In the genomic region with DNA sequence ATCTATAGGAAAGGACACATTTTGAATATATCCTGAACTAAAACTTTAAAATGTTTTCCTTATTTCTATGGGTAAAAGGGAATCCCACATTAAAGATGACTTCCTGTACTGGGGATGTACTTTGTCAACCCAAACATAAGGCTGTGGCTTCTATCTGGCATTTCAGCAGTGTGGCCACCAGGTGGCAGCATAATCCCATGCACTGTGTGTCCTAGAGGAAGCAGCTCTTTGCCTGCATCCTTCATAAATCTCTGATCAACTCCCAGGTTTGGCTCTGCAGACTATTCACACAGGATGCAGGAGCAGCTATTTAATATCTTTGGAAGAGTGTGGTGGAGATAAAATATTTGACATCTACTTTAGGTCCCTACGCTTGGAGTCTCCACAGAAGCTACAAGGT, we compare ENCODE assay signal across 8 mouse cellular contexts. TPM values are rescaled to one million over a fixed set of nuclear protein-coding genes. Genes with fewer than 3 reads are reported as not detected.
DNase-seq lines count a peak whose midpoint lies in the region; ATAC-seq and TF ChIP-seq lines count a peak whose summit lies in the region.

No protein-coding gene starts in this region.

- TF ChIP-seq CTCF in thymus, adult 2 months (IDR thresholded peaks at IDR 0.05; ENCODE audit: borderline replicate concordance, control insufficient read depth, extremely low read depth, insufficient read depth, low read length, poor library complexity): no peak
- peak; percentile 61; the same call in 1 of the 2 replicates for TF ChIP-seq CTCF in testis, adult 2 months (IDR thresholded peaks at IDR 0.05; ENCODE audit: control insufficient read depth, insufficient read depth, insufficient replicate concordance, low read depth, low read length)

- H3K9me3 ChIP-seq in limb, embryonic 12.5 days: no peaks in the 10 kb centered on the region

- H3K27ac ChIP-seq in thymus, adult 2 months (ENCODE audit: control insufficient read depth, insufficient read depth, low read length): no peak overlapping the region
- H3K27ac ChIP-seq in limb, embryonic 12.5 days: no peak overlapping the region
- H3K27ac ChIP-seq in testis, adult 2 months (ENCODE audit: control insufficient read depth, insufficient read depth, low read depth, low read length): no peak overlapping the region

- peak; percentile 15 for DNase-seq in thymus, adult 2 months
- no peak for DNase-seq in thymus, adult 18-20 months
- DNase-seq in cerebellum, postnatal 4 days (ENCODE audit: low spot score in 2 of 2): peak; percentile 22 to 71
- DNase-seq in gastrocnemius, postnatal 10 days: peak; percentile 65
- DNase-seq in kidney, adult 8-10 months: peak; percentile 38 to 58
- DNase-seq in neural tube, embryonic 10.5 days (ENCODE audit: extremely low spot score, low spot score): peak; percentile 45

- no peak for TF ChIP-seq POLR2A in thymus, adult 2 months (IDR thresholded peaks at IDR 0.05; ENCODE audit: control insufficient read depth, extremely low read depth, insufficient read depth, low read length, poor library complexity)
- no peak for TF ChIP-seq POLR2A in testis, adult 2 months (IDR thresholded peaks at IDR 0.05; ENCODE audit: control insufficient read depth, low read depth, low read length)

- WGBS in thymus, adult 2 months: 92% methylated on average over 1 of the region's 1 CpGs
- 95% methylated on average over 1 of the region's 1 CpGs for WGBS in limb, embryonic 12.5 days

- no peak overlapping the region for H3K9ac ChIP-seq in limb, embryonic 12.5 days (replicated peaks)

- H3K36me3 ChIP-seq in thymus, adult 2 months (ENCODE audit: control insufficient read depth, insufficient read depth, low read length): no peaks in the 10 kb centered on the region
- H3K36me3 ChIP-seq in limb, embryonic 12.5 days: no peaks in the 10 kb centered on the region
- H3K36me3 ChIP-seq in testis, adult 2 months (ENCODE audit: control insufficient read depth, insufficient read depth, low read length): no peaks in the 10 kb centered on the region

- H3K4me2 ChIP-seq in limb, embryonic 12.5 days: no peak overlapping the region

- ATAC-seq in limb, embryonic 12.5 days (ENCODE audit: insufficient number of reproducible peaks, insufficient read depth, low FRiP score, low TSS enrichment, low read depth): peak; percentile 47; the same call in 1 of the 2 replicates

- H3K4me3 ChIP-seq in thymus, adult 2 months (ENCODE audit: control insufficient read depth, insufficient read depth, low read length): no peak overlapping the region
- H3K4me3 ChIP-seq in limb, embryonic 12.5 days (replicated peaks): no peak overlapping the region
- no peak overlapping the region for H3K4me3 ChIP-seq in testis, adult 2 months (ENCODE audit: control insufficient read depth, low read depth, low read length)

- no peaks in the 10 kb centered on the region for H3K4me1 ChIP-seq in thymus, adult 2 months (replicated peaks; ENCODE audit: control insufficient read depth, insufficient read depth, low read length)
- H3K4me1 ChIP-seq in limb, embryonic 12.5 days (replicated peaks): no peaks in the 10 kb centered on the region
- H3K4me1 ChIP-seq in testis, adult 2 months (ENCODE audit: control insufficient read depth, insufficient read depth, low read length): no peaks in the 10 kb centered on the region

- H3K27me3 ChIP-seq in thymus, adult 2 months (ENCODE audit: control insufficient read depth, insufficient read depth, low read length): no peaks in the 10 kb centered on the region
- H3K27me3 ChIP-seq in limb, embryonic 12.5 days: no peaks in the 10 kb centered on the region
- no peaks in the 10 kb centered on the region for H3K27me3 ChIP-seq in testis, adult 2 months (ENCODE audit: control insufficient read depth, insufficient read depth, low read length)

RNA-seq across cellular contexts. Expression of a gene that starts 59.1 kb away (rescaled TPM):
- polyA plus RNA-seq in thymus, adult 2 months (2012; rRNA removed): not detected in 2 replicates
- under 1 TPM; 0.14 to 0.23 TPM for total RNA-seq in gastrocnemius, postnatal 10 days (2021)
- 0.13 and 0.18 TPM in 2 replicates for polyA plus RNA-seq in limb, embryonic 12.5 days (2016; fragmentation: Nextera tagmentation; extraction: Ambion mirVana)
- polyA plus RNA-seq in testis, adult 2 months (2012; rRNA removed): 0.04 TPM in 1 of 2 replicates, not detected in the other

Comparison
In these comparisons a context has a peak if more than half of its experiments do, and no peak if none do; other contexts are left out.
1. DNase-seq: peak in thymus, adult 2 months (single experiment), cerebellum, postnatal 4 days (2 of 2), gastrocnemius, postnatal 10 days (single experiment), kidney, adult 8-10 months (2 of 2) and neural tube, embryonic 10.5 days (single experiment); none in thymus, adult 18-20 months (0 of 2).